Mouse (Mus musculus) adrenal gland, postnatal 25 days (tissue): ENCODE measurements around the gene Ddx28. TPM values are rescaled to one million over a fixed set of nuclear protein-coding genes. Genes with fewer than 3 reads are reported as not detected.
A peak's percentile ranks its signal among the peaks of the same experiment; 100 is the strongest.
"Not testable (repeated sequence)": the region's sequence is repeated elsewhere in the genome, so short reads cannot be mapped to it uniquely, and the experiment has no call there.

Experiments
- DNase-seq: peaks from one replicate; pipeline ENCODE4 v3.0.0; 2021; ENCODE audit warnings: mixed read lengths
- total RNA-seq: library from RNA; stranded (reverse); gene quantifications from 2 replicates; pipeline ENCODE4 v1.2.3, GENCODE M21; 2021

Gene Ddx28
- total RNA-seq, 1 experiment from 2014 or later = 17.9 TPM

GRCm38 (mm10) chr8:106012203-106012602 lies 521 bp upstream of the Ddx28 start:
- DNase-seq = not testable (repeated sequence)

DNA sequence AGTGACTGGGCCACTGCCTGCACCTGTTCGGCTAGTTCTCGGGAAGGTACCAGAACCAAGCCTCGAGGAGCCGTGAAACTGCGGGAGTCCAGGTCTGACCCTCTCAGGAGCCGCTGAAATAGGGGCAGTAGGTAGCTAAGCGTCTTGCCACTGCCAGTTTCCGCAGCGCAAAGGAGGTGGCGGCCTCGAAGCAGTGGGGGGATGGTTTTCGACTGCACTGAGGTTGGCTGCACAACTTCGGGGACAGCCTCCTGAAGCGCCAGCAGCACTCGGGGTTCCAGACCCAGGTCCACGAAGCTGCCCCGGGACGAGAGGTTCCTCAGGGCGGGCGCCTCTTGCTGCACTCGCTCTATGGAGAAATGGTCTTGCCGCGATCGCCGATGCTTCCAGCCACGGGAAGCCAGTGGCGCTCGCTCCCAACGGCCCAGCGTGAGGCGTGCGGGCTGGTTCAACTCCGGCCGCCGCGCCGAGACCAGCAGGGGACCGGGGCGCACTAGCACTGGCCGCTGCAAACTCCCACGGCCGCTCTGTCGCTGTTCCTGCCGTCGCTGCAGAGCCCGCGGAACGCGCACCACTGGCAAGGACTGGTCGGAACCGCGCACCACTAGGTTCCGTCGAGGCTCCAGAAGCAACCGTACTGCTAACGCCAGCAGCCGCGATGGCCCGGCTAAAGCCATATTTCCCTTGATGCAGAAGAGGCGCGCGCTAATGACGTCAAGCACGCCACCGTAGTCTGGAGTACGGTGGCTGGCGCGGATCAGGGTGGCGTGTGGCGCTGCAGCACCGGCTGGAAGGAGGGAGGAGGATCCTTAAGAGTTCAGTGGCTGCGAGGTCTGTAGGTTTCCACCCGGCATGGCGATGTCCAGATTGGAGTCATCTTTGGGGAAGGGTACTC lies 687 bp downstream of the Ddx28 start:
- DNase-seq = peak; percentile 93

GRCm38 (mm10) chr8:106007891-106008290 lies 3.8 kb downstream of the Ddx28 start:
- not testable (repeated sequence) for DNase-seq

GRCm38 (mm10) chr8:106007135-106007534 lies 4.5 kb downstream of the Ddx28 start:
- DNase-seq = no peak

DNA sequence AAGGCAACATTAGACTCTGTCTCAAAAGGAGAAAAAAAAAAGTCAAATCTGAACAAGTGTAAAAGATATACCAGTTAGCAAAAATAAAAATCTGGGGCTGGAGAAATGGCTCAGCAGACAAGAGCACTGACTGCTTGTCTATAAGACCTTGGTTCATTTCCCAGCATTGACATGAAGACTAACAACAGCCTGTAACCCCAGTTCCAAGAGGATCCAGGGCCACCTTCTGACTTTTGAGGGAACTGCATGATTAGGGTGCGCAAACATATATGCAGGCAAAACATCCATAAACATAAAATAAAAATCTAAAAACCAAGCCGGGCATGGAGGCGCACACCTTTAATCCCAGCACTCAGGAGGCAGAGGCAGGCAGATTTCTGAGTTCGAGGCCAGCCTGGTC lies 5.3 kb downstream of the Ddx28 start:
- no peak for DNase-seq

DNA sequence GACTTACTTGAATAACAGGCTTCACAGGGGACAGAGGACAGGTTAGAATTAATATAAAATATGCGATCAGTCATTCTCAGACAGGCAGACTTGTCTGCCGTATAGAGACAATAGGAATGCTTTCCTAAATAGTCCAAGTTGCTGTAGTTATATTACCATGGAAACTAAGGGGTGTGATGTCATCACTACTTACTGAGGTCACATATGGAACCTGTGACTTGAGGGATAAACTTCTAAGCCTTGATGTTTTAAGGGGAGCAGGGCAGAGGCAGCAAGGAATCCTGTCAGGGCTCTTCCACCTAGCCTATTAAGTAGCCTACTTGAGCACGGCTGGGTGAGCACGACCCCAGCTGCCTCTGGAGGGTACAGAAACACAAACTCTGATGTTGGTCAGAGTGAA lies 5.8 kb downstream of the Ddx28 start, which contains the start of gene Dpep2nb:
Dpep2nb (minus strand) TSS at position 101 of the 400 bp plus-strand sequence.
- no peak for DNase-seq

DNA sequence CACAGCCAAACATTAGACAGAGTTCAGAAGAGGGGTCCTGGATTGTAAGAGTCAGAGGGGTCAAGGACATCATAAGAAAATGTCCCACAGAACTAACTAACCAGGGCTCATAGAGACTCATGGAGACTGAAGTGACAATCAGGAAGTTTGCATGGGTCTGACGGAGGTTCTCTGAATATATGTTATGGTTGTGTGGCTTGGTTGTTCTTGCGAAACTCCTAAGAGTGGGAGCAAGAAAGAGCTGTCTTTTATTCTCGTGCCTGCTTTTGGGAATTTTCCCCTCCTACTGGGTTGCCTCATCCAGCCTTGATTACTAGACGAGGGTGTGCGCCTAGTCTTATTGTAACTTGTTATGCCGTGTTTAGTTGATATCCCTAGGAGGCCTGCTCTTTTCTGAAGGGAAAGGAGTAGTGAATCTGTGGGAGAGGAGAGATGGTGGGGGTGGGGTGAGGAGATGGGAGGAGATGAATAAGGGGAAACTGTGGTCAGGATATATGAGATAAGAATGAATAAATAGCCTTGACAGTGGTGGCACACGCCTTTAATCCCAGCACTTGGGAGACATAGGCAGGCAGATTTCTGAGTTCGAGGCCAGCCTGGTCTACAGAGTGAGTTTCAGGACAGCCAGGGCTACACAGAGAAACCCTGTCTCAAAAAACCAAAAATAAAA lies 7.0 kb downstream of the Ddx28 start:
- no peak for DNase-seq

DNA sequence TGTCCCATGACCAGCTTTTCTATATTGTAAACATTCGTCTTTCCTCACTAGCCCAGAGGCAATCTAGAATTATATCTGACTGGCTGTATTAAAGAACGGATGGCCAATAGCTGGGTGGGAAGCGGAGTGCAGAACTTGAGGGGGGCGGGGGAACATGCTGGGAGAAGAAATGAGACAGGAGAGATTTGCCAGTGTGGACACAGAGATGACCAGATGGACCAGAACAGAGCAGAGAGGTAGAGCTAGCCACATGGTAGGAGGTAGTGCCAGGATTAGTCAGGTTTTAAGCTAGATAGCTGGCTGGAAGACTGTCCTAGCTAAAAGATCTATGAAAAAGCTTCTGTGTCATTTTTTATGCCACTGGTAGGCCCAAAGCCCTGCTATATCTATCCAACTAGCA lies 9.8 kb downstream of the Ddx28 start:
- no peak for DNase-seq

DNA sequence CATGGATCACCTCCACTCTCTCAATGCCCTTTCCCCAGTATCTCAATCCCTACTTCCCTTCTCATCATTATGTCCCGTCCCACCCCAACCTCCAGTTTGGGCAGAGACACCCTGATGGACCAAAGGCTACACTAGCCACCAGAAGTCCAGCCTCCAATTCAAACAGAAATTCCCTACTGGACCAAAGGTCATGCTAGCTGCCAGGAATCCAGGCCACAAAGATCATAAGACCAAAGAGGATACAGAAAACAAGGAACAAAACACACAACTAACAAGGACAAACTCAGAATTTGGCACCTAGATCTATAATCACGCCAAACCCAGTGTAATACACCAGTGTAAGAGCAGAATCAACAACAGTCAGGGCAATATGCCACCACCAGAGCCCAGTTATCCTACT lies 12.7 kb downstream of the Ddx28 start:
- DNase-seq = no peak

DNA sequence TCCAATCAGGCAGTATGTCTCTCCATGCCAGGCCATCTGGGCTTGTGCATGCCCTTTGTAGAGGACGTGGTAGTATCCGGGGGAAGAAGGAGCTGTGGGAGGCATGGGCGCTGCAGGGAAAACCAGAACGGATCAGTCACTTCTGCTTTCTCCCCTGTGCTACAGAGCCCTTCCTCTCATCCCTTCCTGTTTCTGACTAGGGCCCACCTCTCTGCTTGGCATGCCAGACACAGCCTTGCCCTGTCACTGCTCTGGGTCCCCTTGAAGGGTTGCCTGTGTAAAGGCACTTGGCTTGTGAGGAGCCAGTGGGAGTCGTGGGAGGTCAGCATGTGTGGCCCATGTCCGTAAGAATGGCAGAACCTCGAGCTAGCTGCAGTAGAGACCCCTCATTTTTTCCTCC lies 15.3 kb downstream of the Ddx28 start:
- DNase-seq = no peak

- DNase-seq = no peak
These were observed 18.5 kb downstream of the Ddx28 start for GRCm38 (mm10) chr8:105993226-105993625.

- DNase-seq = no peak
These were observed 19.2 kb downstream of the Ddx28 start for GRCm38 (mm10) chr8:105992499-105992898.

GRCm38 (mm10) chr8:105991546-105991945 lies 20.1 kb downstream of the Ddx28 start:
- DNase-seq = no peak

- peak; percentile 86 for DNase-seq
These were observed 20.8 kb downstream of the Ddx28 start, which contains the start of gene Dus2 for GRCm38 (mm10) chr8:105990856-105991387. Gene Dus2, plus strand, starts transcription at chr8:105991337.

- no peak for DNase-seq
These were observed 23.1 kb downstream of the Ddx28 start for GRCm38 (mm10) chr8:105988546-105988945.

DNA sequence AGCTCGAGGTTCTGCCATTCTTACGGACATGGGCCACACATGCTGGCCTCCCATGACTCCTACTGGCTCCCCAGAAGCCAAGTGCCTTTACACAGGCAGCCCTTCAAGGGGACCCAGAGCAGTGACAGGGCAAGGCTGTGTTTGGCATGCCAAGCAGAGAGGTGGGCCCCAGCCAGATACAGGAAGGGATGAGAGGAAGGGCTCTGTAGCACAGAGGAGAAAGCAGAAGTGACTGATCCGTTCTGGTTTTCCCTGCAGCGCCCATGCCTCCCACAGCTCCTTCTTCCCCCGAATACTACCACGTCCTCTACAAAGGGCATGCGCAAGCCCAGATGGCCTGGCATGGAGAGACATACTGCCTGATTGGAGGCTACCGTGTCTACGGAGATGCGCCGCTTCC lies 28.3 kb downstream of the Ddx28 start:
- DNase-seq = not testable (repeated sequence)

GRCm38 (mm10) chr8:105981146-105981545 lies 30.5 kb downstream of the Ddx28 start:
- DNase-seq = no peak

- no peak for DNase-seq
These were observed 32.4 kb downstream of the Ddx28 start, which contains the start of gene Dpep3 for GRCm38 (mm10) chr8:105979325-105979724. Gene Dpep3, minus strand, starts transcription at chr8:105979429.

GRCm38 (mm10) chr8:105975363-105975762 lies 36.3 kb downstream of the Ddx28 start:
- DNase-seq = no peak

DNA sequence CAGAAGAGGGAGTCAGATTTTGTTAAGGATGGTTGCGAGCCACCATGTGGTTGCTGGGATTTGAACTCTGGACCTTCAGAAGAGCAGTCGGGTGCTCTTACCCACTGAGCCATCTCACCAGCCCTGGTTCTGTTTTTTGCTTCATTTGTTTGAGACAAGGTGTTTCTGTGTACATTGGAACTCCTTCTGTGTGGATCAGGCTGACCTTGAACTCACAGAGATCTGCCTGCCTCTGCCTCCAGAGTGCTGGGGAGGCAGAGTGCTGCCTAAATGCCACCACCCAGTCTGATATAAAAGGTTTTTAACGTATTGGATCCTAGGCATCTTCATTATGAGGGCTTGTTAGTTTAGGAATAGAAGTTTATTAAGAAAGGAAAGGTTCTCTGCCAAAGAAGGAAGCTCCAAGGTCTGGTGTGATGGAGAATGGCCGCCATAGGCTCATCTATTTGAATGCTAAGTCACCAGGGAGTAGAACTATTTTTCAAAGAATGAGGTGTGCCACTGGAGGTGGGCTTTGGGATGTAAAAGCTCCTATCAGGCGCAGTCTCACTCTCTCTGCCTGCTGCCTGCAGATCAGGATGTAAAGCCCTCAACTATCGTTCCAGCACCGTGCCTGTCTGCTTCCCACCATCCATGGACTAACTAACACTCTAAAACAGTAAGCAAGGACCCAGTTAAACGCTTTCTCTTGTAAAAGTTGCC lies 40.5 kb downstream of the Ddx28 start:
- DNase-seq = no peak

DNA sequence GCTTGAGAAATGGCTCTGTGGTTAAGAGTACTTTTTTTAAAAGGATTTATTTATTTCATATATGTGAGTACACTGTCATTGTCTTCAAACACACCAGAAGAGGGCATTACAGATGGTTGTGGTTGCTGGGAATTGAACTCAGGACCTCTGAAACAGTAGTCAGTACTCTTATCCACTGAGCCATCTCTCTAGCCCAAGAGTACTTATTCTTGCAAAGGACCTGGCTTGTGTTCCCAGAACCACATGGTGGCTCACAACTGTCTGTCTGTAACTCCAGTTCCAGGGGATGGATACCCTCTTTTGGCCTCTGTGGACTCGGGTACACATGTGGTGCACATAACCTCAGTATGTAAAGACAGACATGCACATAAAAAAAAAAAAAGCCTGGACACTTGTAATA lies 42.3 kb downstream of the Ddx28 start:
- no peak for DNase-seq

GRCm38 (mm10) chr8:105966692-105967311 lies 44.9 kb downstream of the Ddx28 start:
- DNase-seq = no peak
